Mouse (Mus musculus) thymus, postnatal 25 days (tissue): Measurements from ENCODE around the gene Uts2r.

Experiments used
- DNase-seq: peaks from one replicate; pipeline ENCODE4 v3.0.0; 2022

The Uts2r gene

DNA sequence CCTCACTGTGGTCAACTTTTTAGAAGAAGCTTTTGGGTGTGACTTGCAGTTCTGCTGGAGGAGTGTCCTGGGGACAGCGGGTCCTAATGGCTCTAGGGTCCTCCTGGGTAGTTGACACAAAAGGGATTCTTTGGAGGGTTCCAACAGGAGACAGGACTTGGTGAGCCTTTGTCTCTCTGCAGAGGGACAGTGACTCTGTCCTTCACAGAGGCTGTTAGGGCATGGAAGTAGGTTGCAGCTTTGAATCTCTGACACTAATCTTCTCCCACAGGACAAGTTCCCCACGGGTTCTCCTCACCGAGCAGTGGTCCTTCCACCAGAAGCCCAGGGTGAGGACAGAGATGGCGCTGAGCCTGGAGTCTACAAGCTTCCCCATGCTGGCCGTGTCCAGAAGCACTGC is at the start of gene Uts2r:
Gene Uts2r (plus strand): TSS at position 301 of the 400 bp plus-strand sequence.
- DNase-seq, result no peak

DNA sequence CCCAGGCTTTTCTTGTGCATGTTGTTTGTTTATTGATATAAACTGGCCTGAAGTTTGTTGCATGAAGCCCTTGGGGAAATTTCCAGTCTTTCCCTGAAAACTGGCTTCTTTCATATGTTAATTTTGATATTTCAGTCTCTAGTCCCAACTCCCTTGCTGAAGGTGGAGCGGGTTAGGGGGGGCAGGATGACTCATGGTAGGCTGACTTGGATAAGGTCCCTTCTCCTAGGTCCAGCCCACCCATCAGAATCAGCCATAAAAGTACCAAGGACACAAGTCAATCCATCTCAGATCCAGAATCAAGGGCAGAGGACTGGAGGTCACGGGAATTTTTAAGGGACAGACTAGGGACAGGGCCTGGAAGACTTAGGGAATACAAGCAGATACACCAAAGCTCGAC is 49.0 kb upstream of the Uts2r start:
- no peak for DNase-seq

DNA sequence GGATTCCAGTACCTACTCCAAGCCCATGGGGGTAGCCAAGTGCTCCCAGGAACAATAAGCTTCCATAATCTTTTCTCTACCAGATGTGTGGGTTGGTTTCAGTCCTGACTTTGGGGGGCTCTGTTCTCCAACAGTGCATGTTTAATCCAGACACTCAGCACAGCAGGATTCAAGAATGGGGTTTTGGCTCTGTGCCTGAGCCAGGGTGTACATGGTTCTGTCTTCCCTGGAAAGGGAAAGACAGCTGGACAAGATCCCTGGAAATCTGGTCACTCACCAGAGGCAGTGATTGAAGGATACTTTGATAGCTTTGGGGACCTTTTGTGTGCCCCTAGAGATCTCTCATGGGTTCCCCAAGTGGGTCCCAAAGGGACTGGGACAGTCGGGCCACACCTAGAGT is 48.5 kb upstream of the Uts2r start:
- DNase-seq, result no peak

DNA sequence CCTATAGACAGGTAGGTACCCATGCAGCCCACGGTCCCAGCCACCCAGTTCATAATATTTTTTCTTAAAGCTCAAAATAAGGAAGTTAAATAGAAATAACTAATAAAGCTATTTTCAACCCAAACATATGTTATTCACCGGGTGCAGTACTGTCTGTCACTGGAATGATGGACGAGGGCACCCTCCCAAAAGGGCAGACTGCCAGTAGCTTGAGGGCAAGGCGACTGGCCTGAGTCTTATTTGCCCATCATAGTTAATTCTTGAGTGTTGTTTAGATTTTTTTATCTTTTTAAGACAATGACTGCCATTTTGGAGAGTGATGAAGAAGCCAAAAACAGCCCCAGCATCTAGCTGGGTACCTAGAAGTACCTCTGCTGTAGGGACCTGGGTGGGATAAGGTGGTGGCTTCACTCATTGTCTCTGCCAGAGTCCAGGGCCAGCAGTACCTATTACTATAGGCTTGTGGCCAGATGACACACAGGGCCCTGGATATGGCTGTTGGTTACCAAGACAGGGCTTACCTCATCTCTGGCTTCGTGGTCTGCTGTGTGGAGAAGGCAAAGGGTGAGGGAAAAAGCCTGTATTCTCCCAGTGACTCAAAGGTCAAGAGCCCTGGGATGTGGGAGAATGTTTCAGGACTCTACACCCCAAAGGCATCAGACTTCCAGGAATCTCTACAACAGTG is 47.8 kb upstream of the Uts2r start:
- DNase-seq, result no peak

DNA sequence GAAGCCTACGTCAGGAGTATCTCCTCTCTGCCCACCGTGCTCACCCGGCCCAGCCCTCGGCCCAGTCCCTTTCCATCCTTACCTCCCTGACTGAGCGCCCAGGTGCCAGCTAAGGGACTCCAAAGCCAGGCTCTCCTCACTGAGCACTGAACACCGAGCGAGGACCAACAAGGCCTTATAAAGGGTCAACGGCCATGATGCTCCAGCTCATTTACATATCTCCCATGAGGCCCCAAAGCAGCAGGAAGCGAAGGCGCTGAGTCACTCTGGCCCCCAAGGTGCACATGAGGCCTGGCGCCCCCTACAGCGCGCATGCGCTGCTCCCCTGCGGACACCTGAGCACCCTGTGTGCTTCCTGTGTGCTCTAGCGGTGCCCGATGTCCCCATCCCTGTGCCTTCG is 42.0 kb upstream of the Uts2r start:
- peak; percentile 4 for DNase-seq

DNA sequence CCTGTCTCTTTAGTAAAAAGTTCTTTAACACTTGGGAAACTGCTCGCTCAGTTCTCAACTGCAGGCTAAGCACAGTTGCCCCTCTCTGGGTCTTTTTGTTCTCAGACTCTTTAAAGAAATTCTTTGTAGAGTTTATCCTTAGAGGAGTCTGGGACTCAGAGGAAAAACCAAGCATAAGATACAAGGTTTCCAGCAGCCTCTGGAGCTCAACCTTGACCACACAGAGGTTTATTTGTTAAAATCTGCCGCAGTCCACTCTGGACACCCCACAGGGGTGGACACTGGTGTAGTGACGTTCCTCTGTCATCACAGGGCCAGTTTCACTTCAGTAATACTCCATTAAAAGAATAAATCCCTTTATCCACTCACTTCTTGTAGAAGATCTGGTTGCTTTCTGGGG is 41.5 kb upstream of the Uts2r start, which contains the start of gene Tex19.2:
Gene Tex19.2 (minus strand): TSS at position 101 of the 400 bp plus-strand sequence.
- no peak for DNase-seq

DNA sequence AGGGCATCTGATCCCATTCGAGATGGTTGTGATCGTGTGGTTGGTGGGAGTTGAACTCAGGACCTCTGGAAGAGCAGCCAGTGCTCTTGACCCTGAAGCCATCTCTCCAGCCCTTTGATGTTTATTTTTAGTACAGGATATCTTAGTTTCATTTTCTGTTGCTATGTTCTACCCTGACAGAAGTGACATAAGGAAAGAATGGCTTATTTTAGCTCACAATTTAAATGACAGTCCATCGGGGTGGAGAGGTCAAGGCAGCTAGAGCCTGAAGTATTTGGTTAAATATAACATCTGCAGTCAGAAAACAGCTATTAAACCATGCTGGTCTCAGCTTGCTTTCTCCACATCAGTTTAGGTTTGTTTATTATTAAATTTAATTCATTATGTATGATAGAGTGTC is 38.9 kb upstream of the Uts2r start:
- no peak for DNase-seq

DNA sequence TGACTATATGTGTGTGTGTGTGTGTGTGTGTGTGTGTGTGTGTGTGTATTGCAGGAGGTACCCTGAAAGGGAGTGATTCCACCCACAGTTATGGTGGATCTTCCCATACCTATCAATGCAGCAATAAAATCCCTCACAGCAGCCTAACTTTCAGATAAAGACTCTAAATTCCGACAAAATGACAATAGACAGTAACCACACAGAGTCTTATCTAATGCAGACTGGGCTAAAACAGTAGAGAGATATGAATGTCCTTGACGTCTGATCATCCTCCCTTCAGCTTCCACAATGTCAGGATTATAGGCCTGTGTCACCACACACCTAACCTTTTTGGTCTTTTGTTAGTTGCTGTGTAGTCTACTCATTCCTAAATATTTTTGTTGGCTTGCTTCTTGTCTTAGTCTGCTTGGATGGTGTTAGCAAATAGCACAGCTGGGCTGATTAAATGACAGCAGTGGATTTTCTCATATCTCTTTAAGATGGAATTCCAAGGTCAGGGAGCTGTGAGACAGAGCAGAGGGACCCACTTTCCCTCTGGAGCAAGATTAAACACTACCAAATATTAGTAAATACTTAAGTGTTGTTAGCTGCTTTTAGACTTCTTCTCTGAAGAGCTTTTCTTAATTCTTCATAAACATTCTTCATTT is 37.9 kb upstream of the Uts2r start:
- no peak for DNase-seq

DNA sequence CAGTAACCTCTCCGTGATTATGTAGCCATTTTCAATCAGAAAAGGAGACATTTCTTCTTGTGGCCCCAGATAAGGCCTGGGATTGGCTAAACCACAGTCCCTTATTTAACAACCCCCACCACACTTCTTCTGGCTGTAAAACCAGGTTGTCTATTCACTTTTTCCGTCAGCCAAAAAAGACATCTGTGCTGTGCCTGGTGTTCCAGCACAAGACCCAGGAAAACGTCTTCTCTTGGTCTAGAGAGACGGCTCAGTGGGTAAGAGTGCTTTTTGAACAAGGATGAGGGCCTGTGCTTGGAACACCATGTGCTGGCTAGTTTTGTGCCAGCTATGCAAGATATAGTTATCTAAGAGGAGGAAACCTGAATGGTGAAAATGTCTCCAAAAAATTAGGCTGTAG is 36.6 kb upstream of the Uts2r start:
- no peak for DNase-seq

DNA sequence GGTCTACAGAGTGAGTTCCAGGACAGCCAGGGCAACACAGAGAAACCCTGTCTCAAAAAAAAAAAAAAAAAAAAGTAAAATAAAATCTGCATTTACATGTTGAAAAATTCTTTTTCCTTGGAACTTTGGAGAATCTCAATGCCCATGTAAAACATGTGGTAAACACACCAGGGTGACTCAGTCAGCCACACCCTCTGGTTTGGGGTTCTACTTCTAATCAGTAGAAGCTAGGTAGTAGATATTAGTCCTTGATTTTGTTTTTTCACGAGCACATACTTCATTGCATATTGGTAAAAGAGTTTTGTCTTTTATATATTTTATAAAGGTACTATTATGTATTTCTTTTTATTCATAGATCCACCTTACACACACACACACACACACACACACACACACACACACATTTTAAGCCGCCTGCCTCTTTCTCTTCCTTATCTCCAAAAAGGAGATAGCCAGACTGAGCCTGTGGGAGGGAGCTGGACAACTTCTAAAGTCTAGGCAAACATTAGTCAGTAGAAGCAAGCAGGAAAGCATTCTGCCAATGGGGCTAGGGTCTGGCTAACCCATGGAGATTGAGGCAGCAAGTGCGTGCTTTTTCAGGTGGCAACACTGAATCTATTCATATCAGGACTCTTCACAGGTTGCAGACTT is 34.4 kb upstream of the Uts2r start:
- no peak for DNase-seq

DNA sequence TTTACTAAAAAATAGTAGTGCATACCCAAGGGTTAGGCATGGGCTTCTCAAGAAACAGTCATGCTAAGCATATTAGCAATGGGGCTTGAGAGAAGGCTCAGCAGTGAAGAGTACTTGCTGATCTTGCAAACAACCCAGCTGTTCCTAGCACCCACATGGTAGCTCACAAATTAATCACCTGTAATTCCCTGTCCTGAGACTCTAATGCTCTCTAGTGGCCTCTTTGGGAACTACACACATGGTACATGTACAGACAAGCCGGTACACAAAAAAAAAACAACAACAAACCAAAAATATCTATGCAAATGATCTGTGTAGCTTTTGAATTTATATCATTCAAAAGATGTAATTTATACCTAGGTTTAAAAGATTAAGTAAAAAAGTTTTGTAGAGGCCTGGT is 33.7 kb upstream of the Uts2r start:
- no peak for DNase-seq

DNA sequence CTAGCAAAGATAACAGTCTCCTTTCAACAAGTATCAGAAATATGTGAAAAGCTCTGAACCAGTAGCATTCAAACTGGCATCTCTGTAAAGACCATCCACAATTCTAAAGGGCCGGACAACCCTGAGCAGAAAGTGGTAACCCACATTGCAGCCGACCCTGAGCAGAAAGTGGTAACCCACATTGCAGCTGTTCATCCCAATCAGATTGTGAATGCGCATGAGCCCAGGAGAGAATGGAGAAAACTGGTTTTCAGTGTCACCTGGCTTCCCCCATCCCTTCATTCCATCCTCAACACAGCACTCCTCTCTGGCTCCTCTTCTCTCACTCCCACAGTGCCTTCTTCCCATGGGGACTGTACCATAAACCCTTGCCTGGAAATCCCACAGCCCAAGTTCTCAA is 32.6 kb upstream of the Uts2r start:
- no peak for DNase-seq

DNA sequence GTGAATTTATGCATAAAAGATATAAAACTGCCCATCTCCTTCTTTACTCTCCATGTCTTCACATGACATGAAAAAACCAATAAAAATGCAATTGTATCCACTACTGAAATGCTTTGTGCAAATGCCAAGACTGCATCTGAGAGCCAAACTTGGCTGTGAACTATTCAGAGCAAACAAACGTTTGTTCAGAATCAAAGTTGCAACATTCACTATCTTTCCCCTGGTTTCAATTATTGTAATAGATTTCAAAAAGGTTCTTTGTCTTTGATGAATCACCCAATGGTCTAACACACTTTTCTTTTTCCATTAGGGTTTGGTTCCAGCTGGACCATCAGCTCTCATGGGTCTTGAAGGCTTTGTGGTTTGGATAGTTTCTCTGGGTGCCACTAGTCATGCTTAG is 30.5 kb upstream of the Uts2r start:
- DNase-seq, result no peak

DNA sequence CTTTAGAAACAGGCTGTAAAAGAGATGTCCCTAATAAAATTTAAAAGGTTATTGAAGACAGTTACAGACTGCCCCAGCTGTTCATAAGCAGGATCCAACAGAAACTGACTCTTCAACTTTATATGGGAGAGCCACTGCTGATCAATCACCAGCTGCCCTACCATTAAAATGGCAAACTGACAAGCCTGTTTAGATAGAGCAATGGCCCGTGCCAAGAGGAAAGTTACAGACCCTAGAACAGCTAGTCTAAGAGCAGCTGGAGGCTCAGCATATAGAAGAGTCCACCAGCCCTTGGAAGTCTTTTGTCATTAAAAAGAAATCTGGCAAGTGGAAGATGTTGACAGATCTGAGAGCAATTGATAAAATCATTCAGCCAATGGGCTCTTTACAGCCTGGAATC is 25.5 kb upstream of the Uts2r start:
- no peak for DNase-seq

DNA sequence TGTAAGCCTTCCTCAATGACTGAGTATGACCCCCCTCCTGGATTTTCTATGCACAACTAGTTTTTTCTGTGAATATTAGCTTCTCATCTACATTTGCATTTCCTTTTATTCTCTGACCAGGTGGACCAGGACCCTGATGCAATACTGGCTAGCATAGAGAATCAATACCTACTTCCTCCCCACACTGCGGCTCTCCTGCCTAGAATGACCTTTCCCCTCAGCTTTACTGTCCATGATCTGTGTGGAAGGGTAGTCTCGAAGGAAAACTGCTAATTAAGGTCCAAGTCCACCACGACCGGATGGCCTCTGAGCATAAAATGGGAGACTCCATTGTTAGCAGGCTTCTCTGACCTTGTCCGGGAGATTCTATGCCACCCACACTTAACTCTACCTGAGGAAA is 22.4 kb upstream of the Uts2r start:
- no peak for DNase-seq

DNA sequence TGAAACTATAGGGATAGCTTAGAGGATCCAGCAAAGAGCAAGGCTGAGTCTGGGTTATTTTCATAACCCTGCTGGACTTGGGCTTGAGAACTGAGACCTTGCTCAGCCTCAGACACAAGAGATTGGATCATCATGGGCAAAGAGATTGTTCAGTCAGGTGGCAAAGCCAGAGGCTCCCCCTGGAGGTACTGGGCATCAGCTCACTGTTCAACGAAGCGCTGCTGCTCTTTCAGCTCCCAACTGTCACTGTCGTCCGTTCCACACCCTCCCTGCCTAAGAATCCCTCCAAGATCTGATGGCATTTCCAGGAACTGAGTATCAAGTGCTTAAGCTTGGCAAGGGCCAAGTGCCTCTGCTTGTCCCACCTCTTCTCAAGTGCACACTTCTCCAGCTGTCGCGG is 21.3 kb upstream of the Uts2r start:
- DNase-seq, result no peak

DNA sequence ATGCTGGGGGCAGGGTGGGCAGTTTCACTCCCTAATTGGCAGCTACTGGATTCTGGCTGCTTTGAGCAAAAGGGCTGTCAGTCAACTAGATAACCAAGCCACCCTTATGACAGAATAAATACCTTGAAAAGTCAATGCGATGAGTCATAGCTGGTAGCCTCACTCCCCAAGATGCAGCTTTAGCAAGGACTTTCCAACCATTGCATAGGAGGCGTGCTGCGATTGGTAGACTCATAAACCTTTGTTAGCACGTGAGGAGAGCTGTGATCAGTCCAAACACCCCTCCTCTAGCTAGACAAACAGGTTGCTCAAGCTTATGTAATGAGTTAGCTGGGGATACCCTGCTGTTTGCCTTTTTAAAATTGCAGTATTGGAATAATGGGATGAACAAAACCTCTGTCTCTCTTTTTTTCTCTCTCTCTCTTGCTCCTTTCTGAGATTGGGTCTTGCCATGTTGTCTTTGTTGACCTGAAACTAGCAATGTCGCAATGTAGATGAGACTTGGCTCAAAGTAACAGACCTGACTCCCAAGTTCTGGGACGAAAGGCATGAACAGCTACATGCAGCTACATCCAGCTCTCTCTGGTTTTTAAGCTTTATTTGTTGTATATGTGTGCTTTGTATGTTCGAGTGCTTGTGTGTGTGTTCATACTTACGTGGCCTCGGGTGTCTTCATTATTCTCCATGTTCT is 16.6 kb upstream of the Uts2r start:
- no peak for DNase-seq

DNA sequence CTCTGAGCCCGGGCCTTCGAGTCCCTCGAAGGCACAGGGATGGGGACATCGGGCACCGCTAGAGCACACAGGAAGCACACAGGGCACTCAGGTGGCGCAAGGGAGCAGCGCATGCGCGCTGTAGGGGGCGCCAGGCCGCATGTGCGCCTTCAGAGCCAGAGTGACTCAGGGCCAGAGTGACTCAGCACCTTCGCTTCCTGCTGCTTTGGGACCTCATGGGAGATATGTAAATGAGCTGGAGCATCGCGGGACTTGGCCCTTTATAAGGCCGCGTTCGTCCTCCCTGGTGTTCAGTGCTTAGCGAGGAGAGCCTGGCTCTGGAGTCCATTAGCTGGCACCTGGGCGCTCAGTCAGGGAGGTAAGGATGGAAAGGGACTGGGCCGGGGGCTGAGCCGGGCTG is 14.2 kb upstream of the Uts2r start, which contains the start of gene Tex19.1:
Gene Tex19.1 (plus strand): TSS at position 279 of the 400 bp plus-strand sequence.
- no peak for DNase-seq

DNA sequence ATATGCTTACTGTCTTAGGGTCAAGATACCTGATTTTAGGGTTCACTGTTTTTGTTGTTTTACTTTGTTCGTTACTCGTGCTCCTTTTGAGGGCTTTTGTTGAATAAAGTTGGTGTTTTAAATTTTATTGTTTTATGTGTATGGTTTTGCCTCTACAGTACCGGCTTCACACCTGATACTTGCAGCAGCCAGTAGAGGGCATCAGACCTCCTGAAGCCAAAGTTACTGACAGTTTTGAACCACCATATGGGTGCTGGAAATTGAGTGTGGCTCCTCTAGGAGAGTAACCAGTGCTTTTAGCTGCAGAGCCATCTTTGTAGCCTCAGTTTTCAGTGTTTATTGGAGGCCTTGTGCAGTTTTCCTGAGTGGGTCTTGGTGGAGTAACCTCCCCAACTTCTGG is 11.9 kb upstream of the Uts2r start:
- peak; percentile 12 for DNase-seq

DNA sequence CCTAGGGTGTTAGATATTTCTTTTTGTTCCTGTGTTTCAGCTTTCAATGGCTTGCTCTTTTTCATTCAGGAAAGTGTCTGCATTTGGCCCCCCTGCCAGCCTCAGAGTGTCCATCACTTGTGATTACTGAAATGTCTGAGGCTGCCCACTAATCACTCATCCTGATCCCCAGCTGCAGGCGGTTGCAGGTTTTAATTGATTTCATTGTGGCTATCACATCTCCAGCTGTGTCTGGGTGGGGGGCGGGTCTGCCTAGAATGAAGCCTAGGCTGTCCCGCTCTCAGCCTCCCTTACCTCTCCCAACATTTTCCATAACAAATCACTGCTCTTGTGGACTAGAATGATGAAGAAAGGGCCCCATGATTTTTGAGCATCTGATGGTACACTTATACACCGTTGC is 5.9 kb upstream of the Uts2r start:
- no peak for DNase-seq

DNA sequence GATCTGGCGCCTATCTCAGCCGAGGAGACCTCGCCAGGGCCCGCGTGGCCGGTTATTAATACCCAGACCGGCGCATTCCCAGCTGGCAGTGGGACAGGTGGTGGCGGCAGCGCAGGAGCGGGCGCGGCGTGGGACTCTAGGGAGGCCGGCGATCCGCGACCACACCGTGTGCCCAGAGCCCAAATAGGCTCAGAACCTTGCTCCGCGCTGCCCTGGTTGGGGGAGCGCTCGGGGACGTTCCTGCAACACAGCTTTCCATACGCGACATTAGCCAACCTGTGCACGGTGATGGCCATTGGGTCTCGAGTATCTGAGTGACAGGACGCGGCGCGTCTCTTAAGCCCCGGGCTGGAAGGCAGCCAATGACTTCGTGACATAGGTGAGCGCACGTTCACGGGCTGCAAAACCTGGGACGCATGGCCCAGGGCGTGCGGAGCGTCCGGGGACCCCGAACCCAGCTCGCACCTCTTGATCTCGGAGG is 3.6 kb upstream of the Uts2r start:
- no peak for DNase-seq

DNA sequence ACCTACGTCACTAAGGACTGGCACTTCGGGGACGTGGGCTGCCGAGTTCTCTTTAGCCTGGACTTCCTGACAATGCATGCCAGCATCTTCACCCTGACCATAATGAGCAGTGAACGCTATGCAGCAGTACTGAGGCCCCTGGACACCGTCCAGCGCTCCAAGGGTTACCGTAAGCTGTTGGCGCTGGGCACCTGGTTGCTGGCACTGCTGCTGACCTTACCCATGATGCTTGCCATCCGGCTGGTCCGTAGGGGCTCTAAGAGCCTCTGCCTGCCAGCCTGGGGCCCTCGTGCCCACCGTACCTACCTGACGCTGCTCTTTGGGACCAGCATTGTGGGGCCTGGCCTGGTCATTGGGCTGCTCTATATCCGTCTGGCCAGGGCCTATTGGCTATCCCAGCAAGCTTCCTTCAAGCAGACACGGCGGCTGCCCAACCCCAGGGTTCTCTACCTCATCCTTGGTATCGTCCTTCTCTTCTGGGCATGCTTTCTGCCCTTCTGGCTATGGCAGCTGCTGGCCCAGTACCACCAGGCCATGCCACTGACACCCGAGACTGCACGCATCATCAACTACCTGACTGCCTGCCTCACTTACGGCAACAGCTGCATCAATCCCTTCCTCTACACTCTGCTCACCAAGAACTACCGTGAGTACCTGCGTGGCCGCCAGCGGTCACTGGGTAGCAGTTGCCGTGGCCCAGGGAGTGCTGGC is 720 bp downstream of the Uts2r start:
- DNase-seq, result no peak

DNA sequence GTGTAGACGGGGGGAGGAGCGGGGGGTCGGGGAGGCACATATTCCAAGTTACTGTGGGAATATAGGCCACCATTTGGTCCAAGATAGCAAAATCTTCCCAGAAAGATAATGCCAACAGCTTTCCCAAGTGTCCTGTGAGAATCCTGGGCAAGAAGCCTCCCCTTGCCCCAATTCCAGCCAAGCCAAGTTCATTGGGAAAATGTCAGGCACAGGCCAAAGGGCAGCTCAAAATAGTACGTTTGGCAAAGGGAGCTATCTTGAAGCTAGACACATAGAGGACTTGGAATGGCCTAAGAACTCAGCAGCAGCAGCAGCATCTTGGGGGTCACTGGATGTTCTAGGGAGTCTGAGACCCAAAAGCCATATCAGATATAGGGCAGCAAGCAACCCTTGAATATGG is 3.7 kb downstream of the Uts2r start:
- DNase-seq, result no peak
